Mouse (Mus musculus): ENCODE measurements around the gene Glod4.

- TF ChIP-seq CTCF (IDR thresholded peaks at IDR 0.05; ENCODE audit: insufficient read depth, low read length) (no peak), POLR2A (IDR thresholded peaks at IDR 0.05; ENCODE audit: borderline replicate concordance, extremely low read depth, low read depth, low read length) (no peak)
Measured at GRCm38 (mm10) chr11:76283841-76284240, 40.3 kb upstream of the Glod4 start.

All from lung, adult 2 months (tissue).